Mouse (Mus musculus): ENCODE measurements at regions not wholly inside any gene's neighbourhood (a gene's known extent, or its start where the extent isn't known, plus 50 kb on each side); places are given as distances from the start of the nearest gene placed in this dataset.

GRCm38 (mm10) chr5:118380422-118381293, 135.6 kb downstream of the 2410131K14Rik start:
- DNase-seq: peak; percentile 44

- DNase-seq: peak; percentile 67
Observed at GRCm38 (mm10) chr5:118381294-118381675, 136.3 kb downstream of the 2410131K14Rik start.

- peak; percentile 46 for DNase-seq
Observed at GRCm38 (mm10) chr5:118386126-118386525, 141.1 kb downstream of the 2410131K14Rik start.

DNA sequence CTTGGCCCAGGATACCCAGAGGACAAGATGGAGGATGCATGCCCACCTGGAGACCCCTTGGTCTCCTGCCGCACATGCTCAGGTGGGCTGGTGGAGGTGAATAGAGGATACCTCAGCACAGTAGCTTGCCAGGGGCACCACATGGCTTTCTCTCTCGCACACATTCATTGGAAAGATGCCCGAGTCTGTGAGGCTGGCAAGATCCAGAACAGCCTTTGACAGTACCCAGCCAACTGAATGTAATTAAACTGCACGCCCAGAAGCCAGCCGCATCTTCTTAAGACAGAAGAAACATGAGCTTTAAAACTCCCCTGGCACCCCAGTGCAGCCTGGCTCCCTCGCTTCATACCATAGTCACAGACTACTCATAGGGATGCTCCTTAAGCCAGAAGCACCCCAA, 143.4 kb downstream of the 2410131K14Rik start:
- peak; percentile 57 for DNase-seq

DNA sequence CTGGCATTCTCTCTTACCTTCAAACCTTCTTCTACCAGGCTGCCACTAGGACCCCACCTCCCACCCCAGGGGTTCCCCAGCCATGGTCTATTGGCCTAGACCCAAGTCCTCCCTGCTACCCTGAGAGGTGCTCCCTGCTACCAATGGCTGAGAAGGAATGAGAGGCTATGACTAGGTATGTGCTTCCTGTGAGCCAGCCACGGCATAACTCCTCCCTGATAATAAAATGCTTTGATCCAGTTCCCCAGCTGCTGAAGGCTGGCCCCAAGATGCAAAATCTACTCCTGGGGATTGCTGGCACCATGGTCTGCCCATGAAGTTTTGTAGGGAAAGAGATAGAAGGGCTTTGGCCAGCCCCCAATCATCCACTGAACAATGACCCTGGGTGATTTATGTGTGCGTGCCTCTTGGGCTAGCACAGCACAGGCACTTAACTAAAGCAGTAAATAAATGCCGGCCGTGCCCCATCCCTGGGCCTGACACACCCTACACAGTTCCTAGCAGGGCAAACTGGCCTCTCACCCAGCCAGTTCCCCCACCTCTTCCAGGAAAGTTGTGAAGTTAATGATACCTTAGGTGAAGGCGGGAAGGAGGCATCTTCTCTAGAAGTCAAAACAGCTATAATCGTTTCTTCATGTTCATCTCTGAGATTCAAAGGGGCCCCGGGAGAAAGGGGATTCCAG, 145.8 kb downstream of the 2410131K14Rik start:
- DNase-seq: no peak

GRCm38 (mm10) chr5:118392932-118393487, 148.0 kb downstream of the 2410131K14Rik start:
- DNase-seq: peak; percentile 36

- DNase-seq: no peak
Observed at GRCm38 (mm10) chr5:118394051-118394450, 149.0 kb downstream of the 2410131K14Rik start.

DNA sequence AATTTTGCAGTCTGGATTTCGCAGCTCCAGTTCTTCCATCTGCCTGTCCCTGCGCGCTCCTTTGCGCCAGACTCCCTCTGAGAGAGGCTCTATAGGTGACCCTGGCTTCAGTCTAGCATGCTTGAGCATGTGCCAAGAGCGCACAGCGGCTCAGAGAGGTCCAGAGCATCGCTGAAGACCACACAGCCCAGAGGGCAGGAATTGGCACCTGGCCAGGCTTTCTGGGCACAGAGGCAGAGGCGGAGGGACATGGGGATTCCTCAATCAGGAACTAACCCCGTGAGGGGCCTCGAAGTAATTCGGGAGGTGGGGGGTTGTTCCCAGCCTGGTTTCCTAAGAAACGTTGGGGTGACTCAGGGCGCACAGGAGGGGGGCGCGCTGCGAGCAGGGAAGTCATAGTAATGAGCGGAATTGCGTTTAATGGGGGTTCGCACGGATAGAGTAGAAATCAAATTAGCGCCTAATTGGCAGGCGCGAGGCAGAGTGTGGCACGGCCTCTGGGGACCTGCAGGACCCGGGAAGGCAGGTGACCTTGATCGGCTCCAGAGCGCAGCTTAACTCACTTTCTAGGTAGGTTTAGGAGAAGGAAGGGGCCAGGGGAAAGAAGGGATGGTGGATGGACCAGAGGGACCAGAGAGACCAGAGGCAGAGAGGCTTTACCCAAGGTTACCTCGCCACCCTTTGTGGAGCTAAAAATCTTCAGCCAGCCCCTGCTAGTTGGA, 151.1 kb downstream of the 2410131K14Rik start:
- peak; percentile 21 for DNase-seq

DNA sequence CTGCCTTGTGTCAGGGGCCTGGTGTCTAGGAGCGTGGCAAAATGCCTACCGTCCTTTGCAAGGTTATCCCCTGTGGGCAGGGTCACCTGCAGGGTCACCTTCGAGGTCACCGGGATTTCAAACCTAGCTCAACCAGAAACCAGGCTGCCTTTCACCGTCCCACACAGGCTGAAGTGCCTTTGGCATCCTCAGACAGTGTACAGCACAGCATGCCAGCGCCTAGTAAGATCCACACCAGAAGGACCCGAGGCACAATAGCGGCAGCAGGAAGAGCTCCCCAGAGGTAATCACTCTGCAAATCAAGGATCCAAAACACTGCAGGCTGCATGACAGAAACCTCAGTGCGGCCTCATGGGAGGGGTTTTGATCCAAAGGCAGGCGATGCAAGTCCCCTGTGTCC, 155.9 kb downstream of the 2410131K14Rik start:
- no peak for DNase-seq

DNA sequence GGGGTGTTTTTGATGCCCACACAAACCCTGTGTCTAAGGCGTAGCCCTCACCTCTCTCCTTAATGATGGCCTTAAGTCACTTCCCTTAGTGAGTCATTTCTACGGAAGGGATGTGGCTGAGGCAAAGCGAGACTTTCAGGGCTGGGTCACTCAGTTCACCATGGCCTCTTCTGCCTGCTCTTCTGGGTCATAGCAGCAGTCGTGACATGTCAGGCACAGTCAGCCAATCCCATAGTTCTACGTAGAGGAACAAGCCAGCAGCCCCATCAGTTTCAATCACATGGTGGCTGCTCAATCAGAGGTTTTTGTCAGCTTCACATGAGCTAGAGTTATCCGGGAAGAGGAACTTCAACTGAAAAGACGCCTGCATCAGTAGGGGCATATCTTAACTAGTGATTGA, 156.1 kb upstream of the Med13l start:
- no peak for DNase-seq

- no peak for DNase-seq
Observed at GRCm38 (mm10) chr5:118405421-118405820, 155.1 kb upstream of the Med13l start.

DNA sequence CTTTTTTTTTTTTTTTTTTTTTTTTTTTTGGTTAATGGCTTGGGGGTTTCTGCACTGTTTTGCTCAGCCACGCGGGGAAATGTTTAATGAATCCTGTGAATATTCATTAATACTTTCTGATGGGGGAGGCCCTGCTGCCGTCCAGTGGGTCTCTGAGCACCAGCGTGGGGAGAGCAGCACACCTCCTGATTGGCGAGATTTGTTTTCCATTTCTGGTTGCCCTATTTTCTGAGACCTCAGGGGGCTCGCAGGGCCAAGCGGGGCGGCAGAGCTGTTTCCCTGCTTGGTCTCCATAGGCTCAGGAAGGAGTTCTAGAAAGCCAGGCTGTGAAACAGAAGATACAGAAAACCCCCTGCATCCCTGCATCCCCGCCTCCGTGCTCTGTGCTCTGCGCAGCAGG, 153.0 kb upstream of the Med13l start:
- no peak for DNase-seq

GRCm38 (mm10) chr5:118407973-118408372, 152.5 kb upstream of the Med13l start:
- DNase-seq: no peak

GRCm38 (mm10) chr5:118408826-118409225, 151.7 kb upstream of the Med13l start:
- no peak for DNase-seq

- DNase-seq: peak; percentile 88
Observed at GRCm38 (mm10) chr5:118413428-118414282, 146.8 kb upstream of the Med13l start.

DNA sequence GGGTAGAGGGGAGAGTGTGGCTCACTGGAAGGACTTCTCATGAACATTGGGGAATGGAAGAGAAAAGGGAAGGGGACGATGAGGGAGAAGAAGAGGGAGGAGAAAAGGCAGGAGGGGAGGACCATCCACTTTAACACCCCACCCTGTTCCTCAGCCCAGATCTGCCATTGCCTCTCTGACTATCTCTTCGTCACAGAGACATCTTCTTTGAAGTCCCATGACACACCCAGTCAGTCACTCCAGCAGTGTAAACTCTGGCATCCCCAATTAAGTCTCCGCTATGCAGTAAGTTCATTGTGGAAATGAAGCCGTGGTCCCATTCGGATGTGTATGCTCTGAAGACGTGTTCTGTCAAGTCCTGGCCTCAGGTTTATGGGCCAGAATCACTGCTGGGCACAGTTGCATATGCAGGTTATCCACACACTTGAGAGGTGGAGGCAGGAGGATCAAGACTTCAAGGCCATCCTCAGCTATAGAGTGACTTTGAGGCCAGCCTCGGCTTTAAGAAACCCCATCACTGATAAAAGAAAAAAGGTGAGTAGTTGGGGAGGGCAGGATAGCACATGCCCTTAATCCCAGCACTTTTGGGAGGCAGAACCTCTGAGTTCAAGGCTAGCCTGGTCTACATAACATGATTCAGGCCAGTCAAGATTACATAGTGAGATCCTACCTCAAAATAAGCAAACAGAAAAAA, 141.0 kb upstream of the Med13l start:
- no peak for DNase-seq

DNA sequence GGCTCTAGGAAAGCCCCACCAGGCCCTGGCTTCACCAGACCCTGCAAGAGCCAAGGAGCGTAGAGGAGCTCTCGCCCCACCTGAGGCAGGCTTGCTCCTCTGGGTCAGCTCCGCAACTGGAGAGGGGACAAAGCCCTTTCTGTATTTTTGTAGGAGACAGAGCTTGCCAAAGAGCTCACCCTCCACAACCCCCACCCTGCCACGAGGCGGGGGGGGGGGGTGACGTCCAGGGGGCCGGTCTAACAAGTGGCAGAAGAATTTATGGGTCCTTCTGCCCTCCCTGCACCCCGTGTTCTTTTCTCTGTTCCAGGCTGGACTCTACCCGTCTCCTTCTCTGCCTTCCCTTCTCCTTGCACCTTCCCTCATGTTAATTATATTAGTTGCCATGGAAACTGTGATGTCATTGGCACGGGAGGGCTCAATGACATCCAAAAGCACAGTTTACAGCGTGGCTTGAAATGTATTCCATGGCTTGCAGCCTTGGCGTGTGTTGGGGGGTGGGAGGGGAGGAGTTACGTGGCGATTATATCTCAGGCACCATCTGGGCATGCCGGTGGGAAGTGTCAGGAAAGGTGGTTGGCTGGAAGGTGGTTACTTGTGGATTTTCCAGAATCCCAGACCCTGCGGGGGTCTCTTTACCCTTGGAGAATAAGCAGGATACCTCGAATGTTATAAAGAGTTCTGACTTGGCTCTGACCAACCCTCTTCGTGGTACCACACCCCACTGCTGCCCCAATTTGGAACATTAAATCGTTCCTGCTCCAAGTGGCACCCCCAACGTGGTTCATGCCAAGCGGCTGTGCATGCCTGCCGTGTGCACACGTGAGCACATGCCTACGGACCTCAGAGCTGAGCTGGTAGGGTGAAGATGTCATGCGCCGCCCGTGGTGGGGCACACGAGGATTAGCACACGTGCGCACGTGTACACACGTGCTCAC, 138.3 kb upstream of the Med13l start:
- peak; percentile 82 for DNase-seq

DNA sequence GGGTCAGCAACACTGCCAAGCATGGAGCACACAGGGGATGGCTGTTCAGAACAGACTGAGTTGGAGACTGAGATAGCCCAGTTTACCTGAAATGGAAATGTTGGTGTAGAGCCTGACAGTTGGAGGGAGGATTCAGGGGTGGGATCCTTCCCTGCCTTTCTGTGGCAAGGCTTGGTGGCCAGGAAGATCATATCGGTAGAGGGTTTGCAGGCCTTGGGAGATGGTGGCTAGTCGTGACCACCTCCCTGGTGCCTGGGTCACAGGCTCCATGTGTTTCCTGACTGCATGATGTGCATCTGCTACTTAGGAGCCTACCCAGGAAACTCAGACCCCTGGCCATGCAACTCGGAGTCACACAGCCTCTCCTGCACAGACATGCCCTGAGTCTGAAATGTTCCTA, 136.3 kb upstream of the Med13l start:
- DNase-seq: no peak

- peak; percentile 37 for DNase-seq
Observed at GRCm38 (mm10) chr5:118424764-118425568, 135.5 kb upstream of the Med13l start.
